Mouse (Mus musculus): ENCODE data around the gene Abhd2. TPM values are rescaled to one million over a fixed set of nuclear protein-coding genes. Genes with fewer than 3 reads are reported as not detected.
"Not testable (repeated sequence)": the region's sequence is repeated elsewhere in the genome, so short reads cannot be mapped to it uniquely, and the experiment has no call there.

Abhd2 gene
- total and polyA plus RNA-seq, 3 experiments = 262 to 1,465 (median 1,164) TPM

DNA sequence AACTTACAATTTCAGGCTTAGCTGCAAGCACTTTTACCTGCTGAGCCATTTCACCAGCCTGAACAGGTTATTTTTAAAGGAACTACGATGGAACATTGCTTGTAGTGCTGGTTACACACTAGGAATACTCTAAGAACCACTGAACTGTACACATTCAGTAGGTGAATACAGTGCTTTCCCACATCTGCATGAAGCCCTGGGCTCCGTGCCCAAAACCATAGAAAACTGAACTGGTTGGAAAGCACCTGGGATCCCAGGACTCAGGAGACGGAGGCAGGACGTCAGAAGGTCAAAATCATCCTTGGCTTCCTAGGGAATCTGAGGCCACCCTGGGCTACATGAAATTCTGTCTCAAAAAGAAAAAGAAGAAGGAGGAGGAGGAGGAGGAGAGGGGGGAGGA, 6.8 kb upstream of the Abhd2 start:
- no peak for DNase-seq

DNA sequence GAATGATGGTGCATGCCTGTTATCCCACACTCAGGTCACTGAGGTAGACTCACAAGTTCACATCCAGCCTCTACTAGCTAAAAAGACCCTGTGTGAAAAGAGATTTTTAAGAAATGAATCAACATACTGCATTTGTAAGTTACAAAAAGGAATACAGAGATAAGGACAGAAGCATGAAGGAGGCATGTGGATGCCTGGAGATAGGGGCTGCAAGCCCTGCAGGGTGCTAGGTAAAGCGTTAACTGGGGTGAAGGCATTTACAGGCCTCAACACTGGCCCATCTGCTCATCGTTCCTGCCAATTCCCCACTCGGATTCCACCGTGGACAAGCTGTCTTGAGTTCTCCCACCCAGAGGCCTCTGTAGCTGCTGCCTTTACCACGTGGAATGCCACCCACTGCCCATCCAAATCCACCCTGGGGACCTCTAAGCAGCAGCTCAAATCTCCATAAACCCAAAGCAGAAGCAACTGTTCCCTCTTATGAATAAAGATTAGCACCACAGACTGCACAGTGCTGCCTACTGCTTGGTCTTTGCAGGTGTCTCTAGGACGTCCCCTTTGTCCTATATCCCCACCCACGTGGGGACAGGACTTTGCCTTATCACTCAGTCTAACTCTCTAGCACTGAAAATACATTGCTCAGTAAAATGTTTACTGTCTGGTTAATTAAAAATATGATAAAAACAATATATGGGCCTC, 5.2 kb upstream of the Abhd2 start:
- DNase-seq = no peak

DNA sequence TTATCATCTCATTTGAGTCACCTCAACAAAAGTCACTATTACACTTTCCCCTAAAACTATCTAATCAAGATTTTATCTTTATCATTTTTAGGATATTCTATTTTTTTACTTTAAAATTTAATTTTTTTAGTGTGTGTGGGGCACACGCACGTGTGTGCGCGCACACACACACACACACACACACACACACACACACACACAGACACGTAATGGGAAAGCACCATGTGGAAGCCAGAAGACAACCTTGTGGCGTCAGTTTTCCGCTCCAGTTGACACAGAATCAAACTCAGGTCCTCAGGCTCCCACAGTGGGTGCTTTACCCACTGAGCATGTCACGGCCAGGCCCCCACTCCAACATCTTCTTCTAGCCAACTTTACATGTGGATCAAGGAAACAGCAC, 4.1 kb upstream of the Abhd2 start:
- no peak for DNase-seq

- peak; percentile 75 for DNase-seq
These were observed 3.6 kb upstream of the Abhd2 start for GRCm38 (mm10) chr7:79269411-79269810.

- DNase-seq = peak; percentile 80
These were observed 3.1 kb upstream of the Abhd2 start for GRCm38 (mm10) chr7:79269866-79270265.

DNA sequence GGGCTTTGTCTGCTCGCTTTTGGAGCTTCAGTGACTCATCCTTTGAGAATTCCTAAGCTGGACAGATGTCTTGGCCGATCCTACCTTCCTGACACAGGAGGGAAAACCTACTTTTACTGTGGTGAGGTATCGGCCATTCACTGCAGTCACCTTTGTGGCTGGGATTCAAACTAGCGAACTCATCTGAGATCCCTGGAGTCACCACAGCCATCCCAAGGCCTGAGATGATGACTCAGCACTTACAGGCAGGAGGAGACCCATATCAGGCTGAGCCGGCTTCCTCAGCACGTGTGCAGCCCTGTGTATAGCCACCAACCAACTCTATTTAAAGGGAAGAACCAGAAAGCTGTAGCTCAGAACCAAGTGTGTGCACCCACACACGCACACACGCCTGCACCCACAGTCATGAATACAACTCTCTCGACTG, 2.0 kb upstream of the Abhd2 start:
- peak; percentile 78 for DNase-seq

DNA sequence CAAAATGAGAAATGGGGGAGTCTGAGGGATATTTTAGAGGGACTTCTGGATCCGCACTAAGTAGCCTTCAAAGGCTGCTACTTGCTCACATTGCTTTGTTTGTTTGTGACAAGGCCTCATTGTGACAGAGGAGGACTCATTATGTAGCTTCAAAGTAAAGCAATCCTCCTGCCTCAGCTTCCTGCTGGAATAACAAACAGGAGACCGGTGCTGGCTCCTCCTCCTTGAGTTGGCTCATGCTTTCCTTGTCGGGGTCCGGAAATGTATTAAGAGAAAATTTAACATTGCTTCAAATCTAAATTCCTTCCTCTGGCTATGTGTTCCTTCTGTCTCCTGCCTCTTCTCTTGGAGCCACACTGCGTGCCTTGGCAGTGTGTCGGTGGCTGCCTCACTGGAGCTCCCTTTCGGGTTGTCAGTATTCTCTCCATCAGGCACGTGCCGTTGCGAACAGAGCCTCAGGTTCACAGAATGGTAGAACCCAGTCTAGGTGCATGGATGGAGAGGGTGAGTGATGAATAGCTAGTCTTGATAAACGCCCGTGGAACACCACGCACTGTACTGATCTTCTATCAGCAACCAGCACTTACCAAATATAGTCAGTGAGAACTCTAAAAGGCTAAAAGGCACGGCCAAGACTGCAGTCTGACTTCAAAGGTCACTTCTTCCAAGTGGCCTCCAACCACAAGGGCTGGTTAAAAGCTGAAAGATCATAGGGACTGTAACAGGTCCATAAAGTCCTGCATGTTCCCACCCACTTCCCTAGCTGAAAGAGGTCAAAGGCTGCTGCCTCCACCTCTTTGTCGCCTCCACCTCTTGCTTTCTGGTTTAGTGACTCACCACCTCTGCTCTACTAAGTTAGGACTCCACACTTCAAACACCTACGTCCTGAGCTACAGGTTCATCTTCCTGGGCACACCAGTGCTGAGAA, 874 bp upstream of the Abhd2 start:
- DNase-seq = no peak

- DNase-seq = peak; percentile 83
These were observed 906 bp downstream of the Abhd2 start for GRCm38 (mm10) chr7:79273738-79274472.

- no peak for DNase-seq
These were observed 1.5 kb downstream of the Abhd2 start for GRCm38 (mm10) chr7:79274473-79275010.

- no peak for DNase-seq
These were observed 2.3 kb downstream of the Abhd2 start for GRCm38 (mm10) chr7:79275345-79275744.

- peak; percentile 78 for DNase-seq
These were observed 5.4 kb downstream of the Abhd2 start for GRCm38 (mm10) chr7:79278432-79278831.

DNA sequence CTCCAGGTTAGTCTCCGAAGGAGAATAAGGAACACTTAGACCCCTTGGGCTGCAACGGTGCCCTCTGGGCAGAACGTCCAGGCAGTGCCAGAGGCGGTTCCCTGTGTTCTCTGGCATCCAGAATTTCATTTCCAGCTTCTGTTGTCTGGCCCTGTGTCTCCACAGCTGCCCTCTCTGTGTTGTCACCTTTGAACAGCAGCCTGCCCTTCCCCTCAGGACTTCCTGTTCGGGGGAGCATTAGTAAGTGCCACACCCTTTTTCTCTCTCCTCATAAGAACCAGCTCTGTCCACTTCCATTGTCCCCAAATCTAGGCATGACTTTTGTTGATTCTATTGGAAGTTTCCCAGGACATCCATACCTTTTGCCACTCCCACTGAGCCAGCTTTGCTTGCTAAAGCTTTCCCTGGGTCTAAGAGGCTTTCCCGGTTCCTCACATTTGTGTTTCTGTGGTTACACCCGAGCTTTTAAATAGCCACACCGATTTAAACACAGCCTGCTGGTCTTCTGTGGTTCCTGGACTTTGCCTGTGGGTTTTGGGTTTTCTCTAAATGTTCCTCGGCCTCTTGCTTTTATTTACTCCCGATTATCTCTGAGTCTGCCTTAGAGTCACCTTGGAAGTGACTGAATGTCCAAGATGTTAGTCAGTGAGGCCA, 6.5 kb downstream of the Abhd2 start:
- no peak for DNase-seq

- DNase-seq = no peak
These were observed 10.1 kb downstream of the Abhd2 start for GRCm38 (mm10) chr7:79282883-79283670.

DNA sequence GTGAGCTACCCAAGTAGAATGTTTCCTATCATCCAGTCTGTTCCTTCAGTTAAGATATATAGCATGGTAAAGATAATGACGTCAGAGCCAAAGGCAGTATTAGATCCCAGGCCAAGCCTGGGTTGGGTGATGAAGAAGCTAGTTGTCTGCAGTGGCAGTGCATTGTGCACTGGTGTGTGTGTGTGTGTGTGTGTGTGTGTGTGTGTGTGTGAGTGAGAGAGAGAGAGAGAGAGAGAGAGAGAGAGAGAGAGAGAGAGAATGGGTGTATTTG, 10.6 kb downstream of the Abhd2 start:
- not testable (repeated sequence) for DNase-seq

GRCm38 (mm10) chr7:79284160-79284888, 11.3 kb downstream of the Abhd2 start:
- DNase-seq = no peak

- DNase-seq = no peak
These were observed 11.9 kb downstream of the Abhd2 start for GRCm38 (mm10) chr7:79284889-79285280.

GRCm38 (mm10) chr7:79285408-79285807, 12.4 kb downstream of the Abhd2 start:
- DNase-seq = peak; percentile 81

DNA sequence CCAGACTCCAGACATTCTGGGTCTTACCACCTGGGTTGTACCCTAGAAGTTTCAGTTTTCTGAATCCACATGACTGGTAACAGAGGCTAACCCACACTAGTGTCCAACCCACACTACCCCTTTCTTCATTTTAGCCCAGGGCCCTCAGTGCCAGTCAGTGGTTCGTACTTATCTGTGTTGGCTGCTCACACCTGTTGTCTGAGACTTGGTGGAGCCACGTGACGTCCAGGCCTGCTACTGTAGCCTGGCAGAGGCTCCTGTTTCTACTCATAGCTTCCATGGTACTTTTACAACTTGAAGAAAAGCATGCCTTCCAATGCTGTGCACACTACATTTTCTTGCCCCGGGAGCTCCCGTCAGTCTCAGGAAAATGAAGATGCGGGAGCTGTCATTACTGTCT, 14.2 kb downstream of the Abhd2 start:
- DNase-seq = no peak

- DNase-seq = no peak
These were observed 14.9 kb downstream of the Abhd2 start for GRCm38 (mm10) chr7:79287928-79288327.

- DNase-seq = no peak
These were observed 15.4 kb downstream of the Abhd2 start for GRCm38 (mm10) chr7:79288422-79288821.

Measured in adrenal gland, adult 2 months (tissue).